Mouse (Mus musculus): ENCODE results near the gene Zfp93.

DNA sequence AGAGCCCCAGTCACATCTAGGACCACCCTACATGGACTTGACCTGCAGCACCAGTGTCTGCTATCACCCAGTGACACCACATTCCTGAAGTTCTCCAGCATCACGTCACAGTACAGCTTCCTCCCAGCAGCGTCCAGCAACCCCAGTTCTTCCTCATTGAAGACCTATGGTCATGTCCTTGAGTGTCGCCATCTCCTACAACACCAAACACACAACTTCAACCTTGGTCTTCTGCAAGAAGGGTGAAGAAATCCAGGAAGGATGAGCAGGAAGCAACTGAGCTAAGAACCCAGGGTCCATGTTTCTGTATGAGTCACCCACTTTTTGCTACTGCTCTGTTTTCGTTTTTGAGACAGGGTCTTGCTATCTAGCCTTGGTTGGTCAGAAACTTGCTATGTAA lies 52.4 kb downstream of the Zfp93 start:
- TF ChIP-seq EP300 (IDR thresholded peaks at IDR 0.05; ENCODE audit: low read depth), result no peak
- no peak for TF ChIP-seq CTCF (IDR thresholded peaks at IDR 0.05; ENCODE audit: low read depth)

All from heart, postnatal 0 days (tissue).